Mouse (Mus musculus) left cerebral cortex, adult 2 months (tissue): ENCODE data around the gene Akap7. TPM values are rescaled to one million over a fixed set of nuclear protein-coding genes. Genes with fewer than 3 reads are reported as not detected.

Experiments
- DNase-seq, 2 experiments: peaks; one replicate each; pipeline ENCODE4 v3.0.0; 2021 to 2022; ENCODE audit warnings: low spot score in 2 of 2, mixed read lengths in 1 of 2; ENCODE audit errors: extremely low spot score in 1 of 2
- H3K27ac ChIP-seq: fragments of 200-600 bp; 2 replicates; pipeline ENCODE4 v1.8.1; 2022
- H3K4me3 ChIP-seq: fragments of 200-600 bp; 2 replicates; pipeline ENCODE4 v1.8.1; 2022
- CTCF ChIP-seq: fragments of 200-600 bp; IDR thresholded peaks from 2 replicates; pipeline ENCODE4 v1.8.1; 2022; ENCODE audit warnings: antibody characterized with exemption, mild to moderate bottlenecking, moderate library complexity
- intact Hi-C: fragments of 180-260 bp; cut with DNase I; formaldehyde crosslinking; loops from one replicate; pipeline ENCODE4 v1.15.1; 2025
- total RNA-seq, 2 experiments: library from RNA; stranded (reverse); gene quantifications; 2 replicates each; pipeline ENCODE4 v1.2.3; 2021

Akap7 gene
- total RNA-seq, 2 experiments from 2014 or later: 65.5 to 68.1 TPM

GRCm38 (mm10) chr10:25144787-25145761 is 162.6 kb downstream of the Akap7 start:
- TF ChIP-seq CTCF: no peak
- intact Hi-C loops: loop anchor here (2.0 kb wide), 1 partner anchor 144 kb away; no protein-coding TSS in a partner anchor
- H3K27ac ChIP-seq: peak overlapping the region; percentile 74
- peak; percentile 17 to 24 for DNase-seq
- peak overlapping the region; percentile 42 for H3K4me3 ChIP-seq

DNA sequence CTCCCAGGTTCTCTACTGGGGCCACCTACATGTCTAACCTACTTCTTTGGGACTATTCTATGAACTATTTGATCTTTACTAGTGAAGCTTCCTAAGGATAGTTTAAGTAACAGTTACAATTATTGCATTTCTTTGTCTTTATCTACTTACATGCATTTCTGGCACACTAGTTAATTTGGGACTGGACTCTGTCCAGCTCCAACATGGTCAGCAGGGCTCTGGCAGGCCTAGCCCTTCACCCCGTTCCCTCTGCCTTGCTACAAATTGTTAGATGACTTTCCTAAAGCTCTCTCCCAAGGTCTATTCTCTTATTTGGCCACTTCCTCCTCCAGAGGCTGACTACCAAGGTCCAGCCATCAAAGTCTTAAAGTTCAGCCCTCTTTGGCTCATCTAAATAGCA is 165.9 kb downstream of the Akap7 start:
- intact Hi-C loops: no loop called here
- no peak for DNase-seq
- TF ChIP-seq CTCF: no peak
- Histone ChIP-seq H3K27ac (no peak overlapping the region), H3K4me3 (no peak overlapping the region)

DNA sequence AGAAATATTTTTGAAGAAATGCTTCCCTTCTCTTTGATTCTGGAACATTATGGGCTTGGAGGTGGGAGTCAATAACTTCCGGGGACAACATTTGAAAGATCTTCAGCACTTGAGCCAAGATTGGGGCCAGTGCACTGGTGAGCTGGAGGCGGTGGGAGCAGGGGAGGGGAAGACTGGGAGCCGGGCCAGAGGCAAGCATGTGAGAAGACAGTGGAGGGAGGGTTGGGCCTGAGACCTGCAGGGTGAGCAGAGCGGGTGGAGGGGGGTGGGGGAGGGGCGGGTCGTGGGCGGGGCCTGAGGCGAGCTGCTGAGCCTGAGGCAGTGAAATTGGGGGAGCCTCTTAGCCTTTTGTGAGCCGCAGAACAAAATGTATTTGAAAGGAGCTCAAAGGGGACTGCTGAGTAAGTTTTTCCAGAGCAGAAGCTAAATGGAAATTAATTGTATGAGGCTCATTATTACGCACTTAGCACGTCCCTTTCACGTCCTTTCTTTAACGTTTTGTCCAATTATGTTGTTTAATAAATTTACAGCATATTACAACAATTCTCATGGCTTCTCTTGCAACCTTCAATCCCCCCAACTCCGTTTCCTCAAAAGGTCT is 167.4 kb downstream of the Akap7 start:
- H3K4me3 ChIP-seq: no peak overlapping the region
- H3K27ac ChIP-seq: peak overlapping the region; percentile 30; the same call in 1 of the 2 replicates
- TF ChIP-seq CTCF: no peak
- intact Hi-C loops: no loop called here
- peak in 1 of 2 experiments; percentile 29 for DNase-seq

DNA sequence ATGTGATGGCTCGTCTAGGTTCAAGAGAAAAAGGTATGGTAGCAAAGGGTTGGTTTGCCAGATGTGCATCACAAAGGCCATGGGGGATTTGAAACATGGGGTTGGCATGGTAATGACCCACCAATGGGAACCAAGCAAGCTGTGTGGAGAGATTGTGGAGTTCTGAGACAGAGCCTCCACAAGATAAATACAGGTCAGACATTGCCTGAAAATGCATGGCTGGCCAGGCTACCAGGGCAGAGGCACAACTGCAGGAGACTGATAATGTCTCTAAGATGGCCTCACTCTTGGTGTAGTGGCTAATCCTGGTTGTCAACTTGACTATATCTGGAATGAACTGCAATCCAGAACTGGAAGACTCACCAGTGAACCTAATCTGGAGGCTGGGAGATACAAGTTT is 174.1 kb downstream of the Akap7 start:
- Histone ChIP-seq H3K27ac (no peak overlapping the region), H3K4me3 (no peak overlapping the region)
- no peak for DNase-seq
- intact Hi-C loops: no loop called here
- no peak for TF ChIP-seq CTCF

GRCm38 (mm10) chr10:25128455-25128863 is 179.2 kb downstream of the Akap7 start:
- Histone ChIP-seq H3K4me3 (no peak overlapping the region), H3K27ac (no peak overlapping the region)
- no peak for TF ChIP-seq CTCF
- DNase-seq: no peak
- intact Hi-C loops: no loop called here

DNA sequence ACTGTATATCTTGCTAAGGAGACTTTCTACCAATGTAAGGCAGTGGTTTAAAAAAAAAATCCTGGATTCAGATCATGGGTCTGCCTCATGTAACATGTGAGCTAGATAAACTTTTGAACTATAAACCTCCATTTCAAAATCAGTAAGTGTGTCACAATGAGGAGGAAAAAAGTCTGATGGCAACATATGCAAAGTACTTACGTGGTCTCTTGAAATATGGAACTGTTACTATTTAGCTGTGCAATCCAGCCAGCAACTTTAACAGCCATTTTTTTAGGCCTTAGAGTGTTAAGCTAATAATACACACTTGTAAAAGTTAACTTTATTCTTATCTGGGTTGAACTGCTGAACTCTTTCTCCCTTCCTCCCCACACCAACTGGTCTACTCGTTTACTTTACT is 181.6 kb downstream of the Akap7 start:
- H3K4me3 ChIP-seq: no peak overlapping the region
- intact Hi-C loops: no loop called here
- no peak overlapping the region for H3K27ac ChIP-seq
- no peak for TF ChIP-seq CTCF
- no peak for DNase-seq

- intact Hi-C loops: no loop called here
Measured at GRCm38 (mm10) chr10:25120871-25121554, 186.7 kb downstream of the Akap7 start.

More at GRCm38 (mm10) chr10:25120871-25121554, 186.7 kb downstream of the Akap7 start:
- TF ChIP-seq CTCF: no peak
- DNase-seq: no peak
- Histone ChIP-seq H3K27ac (no peak overlapping the region), H3K4me3 (no peak overlapping the region)

Other genes starting within 250 kb of the Akap7 start
- gene Epb41l2, start 51.9 kb upstream of the Akap7 start, total RNA-seq: 100 to 1,000 TPM; 123 to 127 TPM
- gene Smlr1, start 228.4 kb upstream of the Akap7 start, total RNA-seq: not detected